Mouse (Mus musculus) large intestine, adult 2 months (tissue): Measurements from ENCODE around the gene Smurf2. TPM values are rescaled to one million over a fixed set of nuclear protein-coding genes. Genes with fewer than 3 reads are reported as not detected.
"Not testable (repeated sequence)": the region's sequence is repeated elsewhere in the genome, so short reads cannot be mapped to it uniquely, and the experiment has no call there.

Experiments
- DNase-seq: peaks from one replicate; pipeline ENCODE4 v3.0.0-alpha.2; 2012; ENCODE audit warnings: low read depth, low spot score
- WGBS: fragments of 180-500 bp; shearing (Covaris S2); methylation state at CpG from one replicate; pipeline ENCODE4 v1.1.7; 2018; 5-methylcytosine and 5-hydroxymethylcytosine counted together
- polyA plus RNA-seq: library from polyadenylated mRNA; depleted of rRNA; stranded (reverse); fragments of >200 nt; gene quantifications from 2 replicates; pipeline ENCODE4 v1.2.3, GENCODE M21; 2012

Smurf2 gene
- polyA plus RNA-seq, 1 experiment: 8.7 TPM

DNA sequence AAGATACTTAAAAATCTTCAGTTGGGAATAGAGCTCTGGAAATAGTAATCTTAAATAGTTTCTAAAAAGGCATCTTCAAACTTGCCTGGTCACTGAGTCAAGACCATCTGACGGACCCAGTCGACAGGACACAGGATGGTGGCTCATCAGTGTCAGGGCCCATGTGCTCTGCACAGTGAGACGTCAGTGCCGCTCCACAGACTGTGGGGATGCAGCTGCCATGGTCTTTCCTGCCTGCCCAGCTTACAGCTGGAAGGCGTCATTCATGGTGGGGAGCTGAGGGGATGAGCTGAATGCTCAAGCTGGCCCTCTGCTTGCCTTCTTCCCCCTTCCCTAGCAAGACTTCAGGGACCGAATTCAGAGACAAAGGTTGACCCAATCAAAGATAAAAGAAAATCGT, 104.2 kb downstream of the Smurf2 start:
- 86% methylated on average over 7 of the region's 7 CpGs for WGBS
- no peak for DNase-seq

- DNase-seq: no peak
- WGBS: 88% methylated on average over 2 of the region's 2 CpGs
Observed at GRCm38 (mm10) chr11:106815761-106816160, 104.8 kb downstream of the Smurf2 start.

GRCm38 (mm10) chr11:106815331-106815730, 105.2 kb downstream of the Smurf2 start:
- 84% methylated on average over 2 of the region's 2 CpGs for WGBS

DNA sequence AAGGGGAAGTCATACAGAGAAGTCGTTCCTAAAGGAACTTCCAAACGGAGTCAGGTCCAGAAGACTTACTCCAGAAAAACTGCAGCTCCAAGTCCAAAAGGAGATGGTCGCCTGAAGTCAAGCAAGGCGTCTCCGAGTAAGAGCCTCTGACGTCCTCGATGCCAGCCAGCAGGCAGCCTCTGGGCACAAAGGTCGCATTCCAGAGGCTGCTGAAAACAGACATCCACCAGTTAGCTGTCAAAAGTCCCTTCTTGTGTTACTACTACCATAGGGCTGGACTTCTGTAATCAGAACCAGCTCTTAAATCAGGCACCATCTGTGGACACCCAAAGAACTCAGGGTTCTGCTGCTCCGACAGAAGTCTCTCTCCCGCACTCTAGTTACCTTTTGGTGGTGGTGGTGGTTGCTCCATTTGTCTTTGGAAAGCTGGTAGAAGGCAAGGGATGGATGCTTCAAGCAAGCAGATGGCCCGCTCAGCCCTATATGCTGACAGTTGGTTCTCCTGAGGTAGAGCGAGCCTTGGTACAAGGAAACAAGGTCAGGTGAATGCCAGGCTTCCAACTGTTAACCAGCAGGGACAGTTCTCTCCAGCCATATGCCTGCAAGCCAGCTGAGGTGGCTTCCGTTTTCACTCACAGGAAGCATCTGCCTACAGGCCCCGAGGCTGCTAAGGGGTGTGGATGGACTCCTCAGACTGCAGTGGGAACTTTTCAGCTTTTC, 105.8 kb downstream of the Smurf2 start:
- DNase-seq: no peak

More at GRCm38 (mm10) chr11:106815331-106815730, 105.2 kb downstream of the Smurf2 start:
- no peak for DNase-seq

DNA sequence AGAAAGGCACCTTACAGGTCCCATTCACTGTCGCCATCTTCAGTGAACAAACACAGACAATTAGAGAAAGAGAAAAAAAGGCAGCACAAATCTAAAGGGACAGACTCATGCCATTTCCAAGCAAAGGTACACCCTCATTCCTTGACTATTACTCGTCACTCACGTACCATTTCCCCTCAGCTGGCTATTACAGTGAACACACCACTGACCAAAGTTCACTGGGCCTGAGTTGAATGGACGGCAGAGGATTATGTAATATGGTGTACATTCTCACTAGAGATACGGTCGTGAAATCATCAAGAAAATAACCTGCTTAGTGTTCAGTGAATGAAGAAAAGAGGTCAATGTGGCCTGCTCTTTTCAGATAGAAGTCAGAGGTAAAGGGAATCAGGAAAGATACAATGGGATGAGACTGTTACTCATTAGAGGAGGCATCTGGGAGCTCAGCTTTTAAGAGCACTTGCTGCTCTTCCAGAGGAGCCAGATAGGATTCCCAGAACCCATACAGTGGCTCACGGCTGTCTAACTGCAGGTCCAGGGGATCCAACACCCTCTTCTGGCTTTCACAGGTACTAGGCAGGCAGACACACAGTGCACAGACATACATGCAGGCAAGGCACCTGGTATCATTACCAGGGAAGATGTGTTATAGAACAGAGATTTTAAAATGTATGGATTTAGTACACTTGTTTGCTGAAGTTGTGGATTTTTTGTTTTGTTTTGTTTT, 107.9 kb downstream of the Smurf2 start:
- no peak for DNase-seq
- WGBS: 52% methylated on average over 7 of the region's 7 CpGs

More for the DNA sequence above, 105.8 kb downstream of the Smurf2 start:
- WGBS: 79% methylated on average over 14 of the region's 14 CpGs

- DNase-seq: not testable (repeated sequence)
- 100% methylated on average over 1 of the region's 1 CpGs for WGBS
Observed at GRCm38 (mm10) chr11:106807442-106807841, 113.1 kb downstream of the Smurf2 start.

DNA sequence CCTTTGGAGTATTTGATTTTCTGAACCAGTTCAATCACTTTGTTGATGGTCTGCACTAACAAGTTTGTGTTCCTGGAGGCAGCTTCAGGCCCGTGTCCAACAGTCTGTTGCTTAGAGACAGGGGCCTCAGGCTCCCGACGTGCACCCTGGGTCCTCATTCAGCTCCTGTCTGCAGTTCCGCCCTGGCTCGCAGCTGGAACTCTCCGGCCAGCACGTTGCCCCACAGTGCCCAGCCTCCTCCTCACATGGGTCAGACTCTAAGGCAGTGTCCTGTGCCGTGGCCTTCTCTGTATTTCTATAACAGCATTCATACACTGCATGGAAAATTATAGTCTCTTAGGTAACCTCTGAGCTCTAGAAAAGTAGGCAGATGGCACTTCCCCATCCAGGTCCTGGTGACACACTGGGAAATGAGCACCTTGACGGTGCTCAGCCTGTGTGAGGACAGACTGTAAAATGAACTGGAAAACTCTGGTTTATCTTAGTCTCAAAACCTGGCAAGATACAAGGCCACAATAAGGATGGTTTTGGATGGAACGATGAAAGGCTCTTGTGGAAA, 118.4 kb downstream of the Smurf2 start:
- WGBS: 83% methylated on average over 10 of the region's 10 CpGs
- no peak for DNase-seq

DNA sequence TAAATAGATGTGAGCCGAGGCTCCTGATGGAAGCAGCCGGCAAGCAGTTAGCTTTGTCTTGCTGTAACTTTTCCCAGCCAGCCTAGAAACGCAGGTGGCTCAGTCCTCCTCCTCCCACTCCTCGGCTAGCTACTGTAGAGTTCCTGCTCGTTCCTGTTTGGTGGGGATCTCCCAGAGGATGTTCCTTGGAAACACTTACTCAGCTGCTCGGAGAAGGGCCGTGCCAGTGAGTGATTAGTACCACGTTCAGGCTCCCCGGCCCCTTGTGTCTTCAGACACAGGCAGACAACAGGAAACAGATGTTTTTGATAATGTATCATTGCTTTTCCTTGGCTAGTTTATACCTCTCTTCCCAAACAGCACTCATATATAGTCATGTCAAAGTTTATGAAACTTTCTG, 124.8 kb downstream of the Smurf2 start:
- no peak for DNase-seq
- 65% methylated on average over 9 of the region's 9 CpGs for WGBS

- DNase-seq: no peak
- whole genome bisulfite sequencing: 72% methylated on average over 4 of the region's 4 CpGs
Observed at GRCm38 (mm10) chr11:106793846-106794245, 126.7 kb downstream of the Smurf2 start.

DNA sequence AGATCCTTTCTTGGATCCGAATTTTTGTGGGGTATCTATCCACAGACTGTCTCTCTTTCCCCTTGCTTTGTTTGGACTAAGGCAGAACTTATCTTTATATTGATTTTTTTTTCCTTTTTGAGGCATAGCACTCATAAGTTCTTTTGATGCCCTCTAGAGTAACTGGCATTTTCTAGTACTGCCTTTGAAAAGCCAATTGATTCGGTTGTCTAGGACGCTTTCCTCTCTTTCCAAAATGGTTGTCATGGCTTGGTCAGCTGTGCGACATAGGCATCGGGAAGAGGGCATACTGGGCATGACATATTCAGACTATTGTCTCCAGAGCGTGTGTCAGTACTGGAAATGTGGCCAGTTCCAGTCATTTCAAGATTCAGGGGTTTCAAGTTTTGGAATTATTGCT, 130.9 kb downstream of the Smurf2 start:
- under 1% methylated on average over 6 of the region's 6 CpGs for WGBS
- no peak for DNase-seq

DNA sequence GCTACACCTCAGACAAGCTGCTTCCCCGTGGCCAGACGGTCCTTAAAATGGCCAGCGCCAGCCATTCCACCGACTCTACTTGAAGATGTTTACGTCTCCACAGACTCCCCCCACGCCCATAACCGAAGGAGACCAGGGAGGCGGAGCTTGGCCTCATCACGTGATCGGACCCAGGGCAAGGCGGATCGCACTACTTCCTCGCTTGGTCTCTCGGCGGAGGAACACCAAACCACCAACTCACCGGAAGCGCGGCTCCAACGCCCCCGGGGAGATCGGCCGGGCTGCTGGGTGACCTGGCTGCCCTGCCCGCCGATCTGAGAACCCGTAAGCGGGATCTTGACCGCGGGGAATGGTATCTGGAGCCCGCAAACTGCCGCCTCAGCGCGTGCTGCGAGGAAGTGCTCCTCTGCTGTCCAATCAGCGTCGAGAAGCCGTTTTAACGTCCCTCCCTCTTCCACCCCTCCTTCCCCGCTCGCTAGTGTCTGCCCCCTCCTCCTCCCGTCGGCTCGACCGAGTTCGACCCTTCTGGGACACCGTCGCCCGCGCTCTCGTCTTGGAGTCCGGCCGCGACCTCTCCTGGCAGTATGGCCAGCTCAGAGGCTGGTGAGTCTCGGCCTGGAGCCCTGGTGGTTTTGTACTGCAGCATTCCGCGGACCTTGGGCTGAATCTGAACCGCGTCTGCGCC, 131.6 kb downstream of the Smurf2 start, which contains the start of the genes Ddx5 and Cep95:
TSS of gene Ddx5 (minus strand) at position 411 of the 685 bp plus-strand sequence.
TSS of gene Cep95 (plus strand) at position 478 of the 685 bp plus-strand sequence.
- peak; percentile 93 for DNase-seq
- under 1% methylated on average over 58 of the region's 58 CpGs for WGBS

DNA sequence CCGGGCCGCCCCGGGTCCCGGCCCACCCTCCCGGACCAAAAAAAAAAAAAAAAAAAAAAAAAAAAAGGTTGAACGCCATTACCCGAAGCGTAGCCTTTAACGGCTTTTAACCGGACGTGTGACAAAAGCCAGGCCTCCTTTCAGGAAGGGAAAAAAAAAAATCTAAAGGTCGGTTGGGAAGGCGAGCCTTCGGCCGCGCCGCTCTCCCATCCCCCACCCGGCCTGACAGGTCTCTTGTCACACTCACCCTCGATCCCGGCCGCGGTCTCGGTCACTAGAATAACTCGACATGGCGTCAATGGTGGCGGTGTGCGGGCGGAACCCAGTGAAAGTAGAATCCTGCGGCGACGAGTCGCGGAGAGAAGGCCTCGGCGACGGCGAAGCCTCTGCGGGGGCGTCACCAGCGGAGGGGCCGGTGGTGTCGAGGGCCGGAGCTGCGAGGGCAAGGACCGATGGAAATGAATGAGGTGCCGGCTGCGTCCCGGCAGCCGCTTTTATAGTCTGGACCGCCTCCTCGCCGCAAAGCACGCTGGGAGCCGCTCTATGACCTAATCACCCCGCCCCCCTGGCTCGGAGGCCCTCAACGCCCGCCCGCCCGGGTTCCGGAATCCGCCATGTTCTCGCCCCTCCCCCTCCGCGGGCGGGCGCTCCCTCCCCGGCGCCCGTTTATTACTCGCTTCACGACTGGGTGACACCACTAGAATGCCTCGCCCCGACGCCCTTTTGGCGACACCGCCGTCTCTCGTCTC, 132.3 kb downstream of the Smurf2 start:
- DNase-seq: peak; percentile 87
- under 1% methylated on average over 74 of the region's 79 CpGs for WGBS

GRCm38 (mm10) chr11:106787131-106788025, 133.1 kb downstream of the Smurf2 start:
- DNase-seq: no peak
- under 1% methylated on average over 65 of the region's 65 CpGs for WGBS

- no peak for DNase-seq
- 30% methylated on average over 1 of the region's 1 CpGs for WGBS
Observed at GRCm38 (mm10) chr11:106785043-106785442, 135.5 kb downstream of the Smurf2 start.

DNA sequence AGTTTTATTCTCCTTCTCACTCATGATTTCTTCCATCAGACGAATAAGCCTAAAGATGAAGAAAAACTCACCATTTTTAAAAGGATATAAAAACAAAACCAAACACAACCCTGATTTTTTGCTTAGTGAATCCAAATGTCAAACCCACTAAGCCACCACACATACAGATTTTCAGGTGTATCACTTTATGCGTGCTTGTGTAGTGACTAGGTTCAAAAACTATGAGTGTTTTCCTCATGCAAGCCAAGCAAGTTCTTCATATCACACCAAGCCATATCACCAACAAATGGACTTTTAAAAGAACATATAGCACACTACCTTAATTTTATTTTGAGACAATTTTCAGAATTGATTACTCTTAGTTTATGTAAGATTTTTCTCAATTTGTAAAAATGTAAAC, 136.0 kb downstream of the Smurf2 start:
- 52% methylated on average over 2 of the region's 2 CpGs for WGBS
- DNase-seq: no peak

GRCm38 (mm10) chr11:106782841-106783764, 137.4 kb downstream of the Smurf2 start:
- 51% methylated on average over 9 of the region's 9 CpGs for WGBS
- DNase-seq: no peak

- WGBS: 80% methylated on average over 7 of the region's 7 CpGs
- not testable (repeated sequence) for DNase-seq
Observed at GRCm38 (mm10) chr11:106782271-106782670, 138.2 kb downstream of the Smurf2 start.
